In genomic region chr13:63330236-63330860, GRCm38 (mm10) we compare ENCODE assay signal across 8 mouse cellular contexts.
DNase-seq lines count a peak whose midpoint lies in the region; ATAC-seq and TF ChIP-seq lines count a peak whose summit lies in the region.

No protein-coding gene starts in this region.

- H3K9ac ChIP-seq in lung, embryonic 14.5 days = no peak overlapping the region
- H3K9ac ChIP-seq in forebrain, embryonic 11.5 days (ENCODE audit: low read length) = no peak overlapping the region; the same call in 1 of the 2 replicates
- H3K9ac ChIP-seq in stomach, embryonic 14.5 days (replicated peaks; ENCODE audit: low read depth, low read length) = no peak overlapping the region
- H3K9ac ChIP-seq in kidney, embryonic 14.5 days (ENCODE audit: low read depth, low read length) = no peak overlapping the region

- 22% methylated on average over 9 of the region's 9 CpGs for WGBS in lung, embryonic 14.5 days
- 13% methylated on average over 9 of the region's 9 CpGs for WGBS in forebrain, embryonic 11.5 days
- WGBS in stomach, embryonic 14.5 days = 32% methylated on average over 9 of the region's 9 CpGs
- WGBS in kidney, embryonic 14.5 days = 33% methylated on average over 9 of the region's 9 CpGs

- no peak overlapping the region for H3K4me2 ChIP-seq in lung, embryonic 14.5 days
- peak overlapping the region; percentile 30; the same call in 1 of the 2 replicates for H3K4me2 ChIP-seq in forebrain, embryonic 11.5 days (ENCODE audit: low read depth, low read length, severe bottlenecking)
- no peak overlapping the region for H3K4me2 ChIP-seq in stomach, embryonic 14.5 days (replicated peaks; ENCODE audit: low read depth, low read length)
- H3K4me2 ChIP-seq in kidney, embryonic 14.5 days (replicated peaks; ENCODE audit: low read depth, low read length) = no peak overlapping the region

- no peak for TF ChIP-seq CTCF in lung, embryonic 14.5 days (IDR thresholded peaks at IDR 0.05; ENCODE audit: low read depth)

- H3K4me3 ChIP-seq in lung, embryonic 14.5 days (ENCODE audit: low read depth, low read length) = no peak overlapping the region
- no peak overlapping the region for H3K4me3 ChIP-seq in forebrain, embryonic 11.5 days (ENCODE audit: low read depth, low read length)
- no peak overlapping the region for H3K4me3 ChIP-seq in stomach, embryonic 14.5 days (ENCODE audit: low read depth, low read length)
- H3K4me3 ChIP-seq in kidney, embryonic 14.5 days (ENCODE audit: low read length) = no peak overlapping the region

- 0 out of 2 replicates have a peak, but pooled peaks cover 4% of the 10 kb centered on the region for H3K4me1 ChIP-seq in lung, embryonic 14.5 days (ENCODE audit: insufficient read depth)
- peaks cover 10% of the 10 kb centered on the region; the same call in 1 of the 2 replicates for H3K4me1 ChIP-seq in forebrain, embryonic 11.5 days (replicated peaks; ENCODE audit: control insufficient read depth, insufficient read depth, low read length)
- H3K4me1 ChIP-seq in stomach, embryonic 14.5 days (ENCODE audit: control insufficient read depth, insufficient read depth, low read length) = peaks cover 2% of the 10 kb centered on the region; the same call in 1 of the 2 replicates
- H3K4me1 ChIP-seq in kidney, embryonic 14.5 days (ENCODE audit: control insufficient read depth, insufficient read depth, low read length) = no peaks in the 10 kb centered on the region

- peak; percentile 78 for DNase-seq in lung, embryonic 14.5 days
- DNase-seq in lung, adult 18-20 months = no peak
- no peak for DNase-seq in forebrain, embryonic 11.5 days (ENCODE audit: low spot score)
- DNase-seq in layer of hippocampus, postnatal 14 days (ENCODE audit: low spot score in 2 of 2) = peak; percentile 64 to 75
- DNase-seq in c-Kit-positive CD71-positive TER-119-positive erythroid progenitor cells, embryonic 14.5 days (ENCODE audit: low spot score) = no peak
- no peak for DNase-seq in cerebellum, adult 11-12 months

- H3K9me3 ChIP-seq in lung, embryonic 14.5 days (ENCODE audit: low read depth, low read length) = no peaks in the 10 kb centered on the region
- no peaks in the 10 kb centered on the region for H3K9me3 ChIP-seq in forebrain, embryonic 11.5 days (ENCODE audit: control insufficient read depth, low read length)
- H3K9me3 ChIP-seq in stomach, embryonic 14.5 days (ENCODE audit: control insufficient read depth, low read depth, low read length) = no peaks in the 10 kb centered on the region
- H3K9me3 ChIP-seq in kidney, embryonic 14.5 days (ENCODE audit: control insufficient read depth, low read length) = no peaks in the 10 kb centered on the region

- no peaks in the 10 kb centered on the region for H3K27me3 ChIP-seq in lung, embryonic 14.5 days (ENCODE audit: insufficient read depth, low read length)
- no peaks in the 10 kb centered on the region; the same call in 1 of the 2 replicates for H3K27me3 ChIP-seq in forebrain, embryonic 11.5 days (ENCODE audit: control insufficient read depth, insufficient read depth, low read length)
- H3K27me3 ChIP-seq in stomach, embryonic 14.5 days (ENCODE audit: control insufficient read depth, insufficient read depth, low read length) = no peaks in the 10 kb centered on the region
- H3K27me3 ChIP-seq in kidney, embryonic 14.5 days (ENCODE audit: control insufficient read depth, insufficient read depth, low read length) = no peaks in the 10 kb centered on the region

- ATAC-seq in lung, embryonic 14.5 days (ENCODE audit: insufficient read depth) = peak; percentile 36; the same call in 1 of the 2 replicates
- ATAC-seq in forebrain, embryonic 11.5 days (replicated peaks; ENCODE audit: low FRiP score) = peak; percentile 53
- ATAC-seq in stomach, embryonic 14.5 days (ENCODE audit: insufficient number of reproducible peaks, insufficient read depth, low FRiP score, low read depth) = no peak
- ATAC-seq in kidney, embryonic 14.5 days (ENCODE audit: low FRiP score, low TSS enrichment) = no peak

- H3K27ac ChIP-seq in lung, embryonic 14.5 days (ENCODE audit: low read depth) = peak overlapping the region; percentile 44
- no peak overlapping the region for H3K27ac ChIP-seq in forebrain, embryonic 11.5 days (ENCODE audit: low read depth, low read length)
- peak overlapping the region; percentile 1; the same call in 1 of the 2 replicates for H3K27ac ChIP-seq in stomach, embryonic 14.5 days (ENCODE audit: low read length)
- H3K27ac ChIP-seq in kidney, embryonic 14.5 days (ENCODE audit: low read depth, low read length) = no peak overlapping the region

- H3K36me3 ChIP-seq in lung, embryonic 14.5 days (ENCODE audit: insufficient read depth) = 0 out of 2 replicates have a peak, but pooled peaks cover 3% of the 10 kb centered on the region
- no peaks in the 10 kb centered on the region for H3K36me3 ChIP-seq in forebrain, embryonic 11.5 days (ENCODE audit: control insufficient read depth, insufficient read depth, low read length)
- H3K36me3 ChIP-seq in stomach, embryonic 14.5 days (ENCODE audit: control insufficient read depth, insufficient read depth, low read length) = no peaks in the 10 kb centered on the region
- no peaks in the 10 kb centered on the region for H3K36me3 ChIP-seq in kidney, embryonic 14.5 days (ENCODE audit: control insufficient read depth, insufficient read depth, low read length)

Comparison
In these comparisons a context has a peak if more than half of its experiments do, and no peak if none do; other contexts are left out.
1. DNase-seq: peak in lung, embryonic 14.5 days (single experiment) and layer of hippocampus, postnatal 14 days (2 of 2); none in lung, adult 18-20 months (0 of 2), forebrain, embryonic 11.5 days (single experiment), c-Kit-positive CD71-positive TER-119-positive erythroid progenitor cells, embryonic 14.5 days (single experiment) and cerebellum, adult 11-12 months (single experiment).
2. ATAC-seq: peak in lung, embryonic 14.5 days (single experiment) and forebrain, embryonic 11.5 days (single experiment); none in stomach, embryonic 14.5 days (single experiment) and kidney, embryonic 14.5 days (single experiment).
3. H3K27ac ChIP-seq: peak in lung, embryonic 14.5 days (single experiment) and stomach, embryonic 14.5 days (single experiment); none in forebrain, embryonic 11.5 days (single experiment) and kidney, embryonic 14.5 days (single experiment).